Mouse (Mus musculus): ENCODE data around the gene Tmigd3.

Gene Tmigd3

GRCm38 (mm10) chr3:105872034-105872433 is 1.3 kb downstream of the Tmigd3 start:
- in situ Hi-C loops (cut with MboI; ENCODE audit: low pct_unique_long_range_greater_than_20kb in 1 of 2, low sequenced_read_pairs in 2 of 2, unreplicated experiment in 1 of 2), result no loop called here

- in situ Hi-C loops (cut with MboI; ENCODE audit: low pct_unique_long_range_greater_than_20kb in 1 of 2, low sequenced_read_pairs in 2 of 2, unreplicated experiment in 1 of 2), result no loop called here
These were observed 1.9 kb downstream of the Tmigd3 start for GRCm38 (mm10) chr3:105872579-105872978.

GRCm38 (mm10) chr3:105873451-105874445 is 3.0 kb downstream of the Tmigd3 start:
- in situ Hi-C loops (cut with MboI; ENCODE audit: low pct_unique_long_range_greater_than_20kb in 1 of 2, low sequenced_read_pairs in 2 of 2, unreplicated experiment in 1 of 2), result no loop called here

DNA sequence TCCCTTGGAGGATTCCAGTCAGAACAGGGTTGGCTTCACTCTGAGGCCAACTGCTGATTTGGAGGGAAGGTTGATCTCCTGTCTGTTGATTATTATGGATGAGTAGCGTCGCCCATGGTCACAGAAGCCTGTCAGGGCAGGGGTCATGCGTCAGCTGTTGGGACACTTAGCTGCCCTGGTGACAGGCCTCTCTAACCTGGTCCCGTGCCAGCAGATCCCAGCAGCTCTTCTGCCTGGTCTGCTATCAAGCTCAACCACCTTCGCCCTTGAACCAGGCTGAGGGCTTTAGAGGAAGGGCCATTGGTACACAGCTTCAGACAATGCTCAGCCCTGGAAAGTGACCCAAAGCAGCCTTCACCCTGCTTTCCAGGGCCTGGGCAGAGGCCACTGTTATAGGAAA is 5.3 kb downstream of the Tmigd3 start:
- in situ Hi-C loops (cut with MboI; ENCODE audit: low pct_unique_long_range_greater_than_20kb in 1 of 2, low sequenced_read_pairs in 2 of 2, unreplicated experiment in 1 of 2), result no loop called here

DNA sequence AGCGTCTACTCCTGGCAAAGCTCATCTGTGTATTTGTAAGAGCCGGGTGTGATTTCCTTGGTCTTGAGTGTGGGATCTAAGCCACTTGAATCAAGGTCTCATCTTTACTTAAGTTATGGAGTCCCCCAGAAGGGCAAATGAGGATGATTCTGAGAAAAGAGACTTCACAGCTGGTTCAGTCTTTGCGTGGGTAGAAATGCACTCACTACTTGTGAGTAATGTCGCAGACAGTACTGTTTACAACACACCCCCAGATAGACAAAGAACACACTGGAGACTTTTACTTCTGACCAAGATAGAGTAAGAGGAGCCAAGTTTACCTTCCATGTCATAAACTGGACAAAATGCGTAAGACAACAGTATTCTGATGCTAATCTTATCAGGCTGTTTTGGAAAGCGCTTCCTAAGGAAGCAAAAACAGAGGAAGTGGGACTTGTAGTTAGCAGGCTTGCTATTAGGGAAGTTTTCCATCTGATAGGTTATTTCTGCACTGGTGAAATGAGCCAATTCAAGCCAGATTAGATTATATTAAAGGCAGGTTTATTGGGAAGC is 6.6 kb downstream of the Tmigd3 start:
- in situ Hi-C loops (cut with MboI; ENCODE audit: low pct_unique_long_range_greater_than_20kb in 1 of 2, low sequenced_read_pairs in 2 of 2, unreplicated experiment in 1 of 2), result no loop called here

GRCm38 (mm10) chr3:105877919-105878318 is 7.2 kb downstream of the Tmigd3 start:
- in situ Hi-C loops (cut with MboI; ENCODE audit: low pct_unique_long_range_greater_than_20kb in 1 of 2, low sequenced_read_pairs in 2 of 2, unreplicated experiment in 1 of 2), result no loop called here

DNA sequence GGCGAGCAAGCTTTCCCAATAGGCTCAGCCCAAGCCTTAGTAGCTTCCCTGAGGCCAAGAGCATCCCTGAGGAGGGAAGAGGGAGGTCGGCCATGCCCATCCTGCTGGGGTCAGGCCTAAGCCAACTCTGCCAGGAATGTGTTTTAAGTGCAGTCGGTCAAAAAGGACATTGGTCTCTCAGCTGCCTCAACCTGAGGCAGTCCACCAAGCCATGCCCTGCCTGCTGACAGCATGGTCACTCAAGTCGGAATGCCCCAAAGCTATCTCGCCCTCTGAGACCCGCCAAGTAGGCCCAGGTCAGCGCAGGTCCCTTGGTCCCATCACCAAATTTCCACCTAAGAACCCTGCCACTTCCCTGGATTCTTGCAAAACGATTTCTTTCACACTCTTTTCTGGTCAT is 8.0 kb downstream of the Tmigd3 start:
- in situ Hi-C loops (cut with MboI; ENCODE audit: low pct_unique_long_range_greater_than_20kb in 1 of 2, low sequenced_read_pairs in 2 of 2, unreplicated experiment in 1 of 2), result no loop called here

- in situ Hi-C loops (cut with MboI; ENCODE audit: low pct_unique_long_range_greater_than_20kb in 1 of 2, low sequenced_read_pairs in 2 of 2, unreplicated experiment in 1 of 2), result no loop called here
These were observed 9.7 kb downstream of the Tmigd3 start for GRCm38 (mm10) chr3:105880419-105880818.

DNA sequence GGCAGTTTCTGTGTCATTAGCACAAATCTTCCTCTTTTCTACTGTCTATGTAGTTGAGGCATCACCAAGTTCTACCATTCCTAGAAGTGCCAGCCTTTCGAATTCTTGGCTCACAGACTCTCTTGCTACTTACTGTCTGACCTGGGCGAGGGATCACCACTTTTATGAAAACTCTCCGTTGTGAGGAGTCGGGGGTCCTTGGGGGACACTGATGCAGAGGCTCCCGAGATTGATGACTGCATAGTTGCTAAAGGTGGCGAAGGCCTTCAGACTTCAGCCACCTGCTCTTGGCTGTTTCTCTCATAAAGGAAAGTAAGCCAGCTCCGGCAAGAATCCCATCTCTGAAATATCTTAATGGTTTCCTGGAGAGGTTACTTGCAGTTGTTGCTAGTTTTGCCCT is 11.4 kb downstream of the Tmigd3 start:
- in situ Hi-C loops (cut with MboI; ENCODE audit: low pct_unique_long_range_greater_than_20kb in 1 of 2, low sequenced_read_pairs in 2 of 2, unreplicated experiment in 1 of 2), result no loop called here

DNA sequence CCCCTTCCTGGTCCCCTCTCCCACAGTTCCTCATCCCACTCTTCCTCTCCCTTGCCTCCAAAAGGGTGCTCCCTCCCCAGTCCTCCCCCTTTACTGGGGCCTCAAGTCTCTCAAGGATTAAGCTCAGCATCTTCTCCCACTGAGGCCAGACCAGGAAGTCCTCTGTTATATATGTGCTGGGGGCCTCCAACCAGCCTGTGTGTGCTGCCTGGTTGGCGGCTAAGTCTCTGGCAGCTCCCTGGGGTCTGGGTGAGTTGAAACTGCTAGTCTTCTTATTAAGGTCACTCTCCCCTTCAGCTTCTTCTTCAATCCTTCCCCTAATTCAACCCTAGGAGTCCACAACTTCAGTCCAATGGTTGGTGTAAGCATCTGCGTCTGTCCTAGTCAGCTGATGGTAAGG is 12.4 kb downstream of the Tmigd3 start:
- in situ Hi-C loops (cut with MboI; ENCODE audit: low pct_unique_long_range_greater_than_20kb in 1 of 2, low sequenced_read_pairs in 2 of 2, unreplicated experiment in 1 of 2), result no loop called here

GRCm38 (mm10) chr3:105888961-105889360 is 18.3 kb downstream of the Tmigd3 start:
- in situ Hi-C loops (cut with MboI; ENCODE audit: low pct_unique_long_range_greater_than_20kb in 1 of 2, low sequenced_read_pairs in 2 of 2, unreplicated experiment in 1 of 2), result no loop called here

DNA sequence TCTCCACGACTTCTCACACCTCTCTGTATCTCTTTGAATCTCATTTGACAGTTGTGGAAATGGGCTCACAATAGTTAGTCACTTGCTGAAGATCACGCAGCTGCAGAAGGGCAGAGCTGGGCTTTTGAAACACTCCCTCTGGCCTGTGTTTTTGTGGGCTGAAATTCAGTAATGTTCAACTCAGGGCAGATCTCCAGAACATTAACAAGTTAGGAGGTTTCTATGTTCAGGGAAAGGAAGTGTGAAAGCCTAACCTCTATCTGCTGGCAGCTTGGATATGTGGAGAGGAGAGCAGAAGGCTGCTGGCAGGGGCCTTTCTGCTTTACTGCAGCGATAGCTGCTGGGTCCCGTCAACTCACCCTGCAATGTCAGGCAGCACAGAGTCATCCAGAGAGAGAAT is 19.5 kb downstream of the Tmigd3 start:
- in situ Hi-C loops (cut with MboI; ENCODE audit: low pct_unique_long_range_greater_than_20kb in 1 of 2, low sequenced_read_pairs in 2 of 2, unreplicated experiment in 1 of 2), result loop anchor here (10.0 kb wide), 3 partner anchors 115 to 205 kb away; partner anchors contain the start of gene Ddx20 (in 1 of the 2)

- in situ Hi-C loops (cut with MboI; ENCODE audit: low pct_unique_long_range_greater_than_20kb in 1 of 2, low sequenced_read_pairs in 2 of 2, unreplicated experiment in 1 of 2), result loop anchor here (10.0 kb wide), 3 partner anchors 116 to 206 kb away; partner anchors contain the start of gene Ddx20 (in 1 of the 2)
These were observed 20.4 kb downstream of the Tmigd3 start for GRCm38 (mm10) chr3:105891141-105891540.

- in situ Hi-C loops (cut with MboI; ENCODE audit: low pct_unique_long_range_greater_than_20kb in 1 of 2, low sequenced_read_pairs in 2 of 2, unreplicated experiment in 1 of 2), result loop anchor here (10.0 kb wide), 3 partner anchors 117 to 207 kb away; partner anchors contain the start of gene Ddx20 (in 1 of the 2)
These were observed 21.3 kb downstream of the Tmigd3 start for GRCm38 (mm10) chr3:105891760-105892571.

DNA sequence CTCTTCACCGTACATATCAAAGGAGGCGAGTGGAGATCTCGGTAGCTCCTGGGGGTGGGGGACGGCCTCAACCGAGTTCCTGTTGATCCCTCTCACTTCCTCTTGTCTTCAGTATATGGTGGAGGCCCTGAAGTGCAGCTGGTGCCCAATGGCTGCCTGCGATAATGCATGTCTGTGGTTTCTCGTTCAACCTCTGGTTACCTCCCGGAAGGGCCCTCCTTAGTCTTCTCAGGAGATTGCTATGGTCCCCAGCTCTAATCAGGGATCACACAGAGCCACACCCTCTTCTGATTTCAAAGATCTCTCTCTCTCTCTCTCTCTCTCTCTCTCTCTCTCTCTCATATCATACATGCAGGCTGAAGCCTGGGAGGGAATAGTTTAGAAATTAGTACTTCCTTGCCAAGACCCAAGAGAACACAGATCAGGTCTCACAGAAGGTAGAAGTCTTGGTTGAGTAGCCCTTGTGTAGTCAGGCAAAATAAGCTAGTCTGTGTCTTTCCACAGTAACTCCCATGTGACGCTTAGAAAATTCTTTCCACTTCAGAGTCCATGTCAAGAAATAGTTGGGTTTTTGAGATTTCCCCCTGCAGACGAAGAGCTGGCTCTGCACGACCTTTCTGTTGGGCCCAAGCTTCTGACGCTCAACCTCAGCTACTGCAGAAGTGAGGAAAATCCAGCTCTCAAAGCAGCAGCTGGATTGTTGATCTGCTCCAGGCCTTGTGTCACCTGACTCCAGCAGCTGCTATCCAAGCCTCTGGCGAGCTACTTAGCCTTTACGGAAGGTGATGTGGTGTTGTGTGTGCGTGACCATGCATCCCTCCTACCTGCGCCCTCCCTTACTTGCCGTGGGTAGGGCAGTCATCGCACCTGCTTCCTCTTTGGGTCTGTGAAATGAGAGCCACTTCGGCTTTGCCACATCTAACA is 22.1 kb downstream of the Tmigd3 start:
- in situ Hi-C loops (cut with MboI; ENCODE audit: low pct_unique_long_range_greater_than_20kb in 1 of 2, low sequenced_read_pairs in 2 of 2, unreplicated experiment in 1 of 2), result loop anchor here (10.0 kb wide), 3 partner anchors 118 to 208 kb away; partner anchors contain the start of gene Ddx20 (in 1 of the 2)

DNA sequence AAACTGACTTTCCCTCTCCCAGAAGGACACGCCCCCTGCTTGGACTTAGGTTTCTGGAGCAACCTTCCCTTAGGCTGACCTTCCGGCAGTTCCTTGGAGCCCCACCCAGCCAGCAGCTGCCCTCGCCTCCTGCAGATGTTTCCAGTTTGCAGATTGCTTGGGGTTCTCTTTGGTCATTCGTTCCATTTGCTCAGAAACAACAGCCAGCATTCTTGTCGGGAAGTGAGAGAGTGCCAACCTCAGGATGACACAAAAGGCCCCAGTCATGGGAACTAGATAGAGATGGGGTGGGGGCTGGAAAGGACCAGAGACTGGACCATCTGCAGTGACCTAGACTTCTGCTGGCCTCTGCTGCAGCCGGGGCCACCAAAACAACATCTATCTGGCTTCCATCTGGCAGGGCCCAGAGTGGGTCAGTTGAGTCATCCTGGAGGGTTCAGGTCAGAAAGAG is 23.3 kb downstream of the Tmigd3 start:
- in situ Hi-C loops (cut with MboI; ENCODE audit: low pct_unique_long_range_greater_than_20kb in 1 of 2, low sequenced_read_pairs in 2 of 2, unreplicated experiment in 1 of 2), result loop anchor here (10.0 kb wide), 3 partner anchors 119 to 209 kb away; partner anchors contain the start of gene Ddx20 (in 1 of the 2)
